Mouse (Mus musculus) heart, adult 2 months (tissue): ENCODE results near the gene Kif19a. TPM values are rescaled to one million over a fixed set of nuclear protein-coding genes. Genes with fewer than 3 reads are reported as not detected.

Experiments
- DNase-seq, 2 experiments: peaks; one replicate each; pipeline ENCODE4 v3.0.0; 2021
- H3K27ac ChIP-seq: fragments of 200-600 bp; 2 replicates; pipeline ENCODE4 v1.8.1; 2022
- H3K27me3 ChIP-seq: fragments of 200-500 bp; 2 replicates; pipeline ENCODE4 v1.6.1; 2012; ENCODE audit warnings: mild to moderate bottlenecking, low read length, inconsistent platforms, mixed read lengths; ENCODE audit not compliant: control insufficient read depth, insufficient read depth
- H3K36me3 ChIP-seq: fragments of 200-500 bp; 2 replicates; pipeline ENCODE4 v1.6.1; 2012; ENCODE audit warnings: low read length, inconsistent platforms; ENCODE audit not compliant: control insufficient read depth, insufficient read depth
- H3K4me1 ChIP-seq: fragments of 200-500 bp; 2 replicates; pipeline ENCODE4 v1.6.1; 2011; ENCODE audit warnings: low read length; ENCODE audit not compliant: control insufficient read depth, insufficient read depth
- H3K4me3 ChIP-seq: fragments of 200-600 bp; 2 replicates; pipeline ENCODE4 v1.8.1; 2022
- H3K79me2 ChIP-seq: fragments of 200-500 bp; replicated peaks from 2 replicates; pipeline ENCODE4 v1.6.1; 2012; ENCODE audit warnings: mild to moderate bottlenecking, inconsistent platforms, low read length, moderate library complexity, mixed read lengths; ENCODE audit not compliant: control insufficient read depth, insufficient read depth
- H3K9ac ChIP-seq: fragments of 200-500 bp; 2 replicates; pipeline ENCODE4 v1.6.1; 2012; ENCODE audit warnings: low read depth, mild to moderate bottlenecking, control low read depth, inconsistent platforms, low read length, mixed read lengths
- CTCF ChIP-seq: fragments of 200-600 bp; IDR thresholded peaks from 2 replicates; pipeline ENCODE4 v1.8.1; 2022; ENCODE audit warnings: antibody characterized with exemption, mild to moderate bottlenecking, moderate library complexity
- EP300 ChIP-seq: fragments of 200-500 bp; IDR thresholded peaks from 2 replicates; pipeline ENCODE4 v1.6.1; 2011; ENCODE audit warnings: low read depth, low read length, control low read depth; ENCODE audit not compliant: insufficient read depth
- POLR2A ChIP-seq: fragments of 200-500 bp; IDR thresholded peaks from 2 replicates; pipeline ENCODE4 v1.6.1; 2011; ENCODE audit warnings: mild to moderate bottlenecking, low read depth, low read length, control low read depth; ENCODE audit not compliant: insufficient read depth
- WGBS: fragments of 180-500 bp; shearing (Covaris S2); methylation state at CpG from one replicate; pipeline ENCODE4 v1.1.7; 2018; 5-methylcytosine and 5-hydroxymethylcytosine counted together
- intact Hi-C: fragments of 180-260 bp; cut with DNase I; formaldehyde crosslinking; loops from one replicate; pipeline ENCODE4 v1.15.1; 2025
- polyA plus RNA-seq: library from polyadenylated mRNA; depleted of rRNA; stranded (reverse); fragments of >200 nt; gene quantifications from 2 replicates; pipeline ENCODE4 v1.2.3, GENCODE M21; 2012
- total RNA-seq, 2 experiments: library from RNA; stranded (reverse); gene quantifications; 2 replicates each; pipeline ENCODE4 v1.2.3; 2021

The Kif19a gene
- total and polyA plus RNA-seq, 3 experiments = 0.18 to 1.2 (median 0.21) TPM

DNA sequence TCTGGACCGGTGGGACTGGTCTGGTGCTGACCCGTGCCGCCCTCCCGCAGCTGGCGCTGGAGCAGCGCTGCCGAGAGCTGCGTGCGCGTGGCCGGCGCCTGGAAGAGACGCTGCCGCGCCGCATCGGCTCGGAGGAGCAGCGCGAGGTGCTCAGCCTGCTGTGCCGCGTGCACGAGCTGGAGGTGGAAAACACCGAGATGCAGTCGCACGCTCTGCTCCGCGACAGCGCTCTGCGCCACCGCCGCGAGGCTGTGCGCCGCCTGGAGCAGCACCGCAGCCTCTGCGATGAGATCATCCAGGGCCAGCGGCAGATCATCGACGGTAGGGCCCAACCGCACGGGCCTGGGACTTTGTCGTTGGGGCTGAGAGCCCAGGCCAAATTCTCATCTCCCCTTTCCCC lies 21.1 kb downstream of the Kif19a start:
- intact Hi-C loops = loop anchor here (5.0 kb wide), 1 partner anchor 109 kb away; the partner anchor contains the start of gene Ttyh2
- DNase-seq = no peak
- Histone ChIP-seq H3K36me3 (no peaks in the 10 kb centered on the region), H3K27ac (no peak overlapping the region), H3K79me2 (no peaks in the 10 kb centered on the region), H3K4me1 (0 out of 2 replicates have a peak, but pooled peaks cover 1% of the 10 kb centered on the region), H3K27me3 (peaks cover 10% of the 10 kb centered on the region), H3K9ac (no peak overlapping the region), H3K4me3 (no peak overlapping the region)
- 4% methylated on average over 43 of the region's 43 CpGs for WGBS
- no peak for TF ChIP-seq POLR2A
- no peak for TF ChIP-seq EP300
- no peak for TF ChIP-seq CTCF

DNA sequence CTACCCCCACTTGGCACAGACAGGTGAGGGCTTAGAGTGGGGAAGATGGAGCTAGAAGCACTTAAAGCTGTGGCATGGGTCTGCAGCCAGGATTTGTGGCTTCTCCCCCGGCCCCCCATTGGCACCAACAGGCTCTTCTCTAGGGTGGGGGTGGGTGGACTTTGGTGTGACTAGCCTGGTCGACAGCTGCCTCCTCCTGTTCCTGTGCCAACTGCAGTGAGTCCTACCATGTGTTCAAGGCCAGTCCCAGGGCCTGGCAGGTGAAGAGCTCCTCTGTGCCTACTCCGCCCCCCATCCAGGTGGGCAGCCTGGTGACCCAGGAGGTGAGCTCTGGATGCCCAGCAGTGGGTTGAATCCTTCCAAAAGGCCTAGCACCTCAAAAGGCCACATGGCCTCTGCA lies 22.4 kb downstream of the Kif19a start:
- Histone ChIP-seq H3K27me3 (peaks cover 18% of the 10 kb centered on the region), H3K36me3 (no peaks in the 10 kb centered on the region), H3K4me3 (no peak overlapping the region), H3K9ac (no peak overlapping the region), H3K4me1 (0 out of 2 replicates have a peak, but pooled peaks cover 1% of the 10 kb centered on the region), H3K27ac (no peak overlapping the region), H3K79me2 (no peaks in the 10 kb centered on the region)
- WGBS = 88% methylated on average over 3 of the region's 3 CpGs
- no peak for TF ChIP-seq EP300
- no peak for TF ChIP-seq POLR2A
- no peak for TF ChIP-seq CTCF
- no peak for DNase-seq
- intact Hi-C loops = loop anchor here (5.0 kb wide), 1 partner anchor 110 kb away; the partner anchor contains the start of gene Ttyh2

DNA sequence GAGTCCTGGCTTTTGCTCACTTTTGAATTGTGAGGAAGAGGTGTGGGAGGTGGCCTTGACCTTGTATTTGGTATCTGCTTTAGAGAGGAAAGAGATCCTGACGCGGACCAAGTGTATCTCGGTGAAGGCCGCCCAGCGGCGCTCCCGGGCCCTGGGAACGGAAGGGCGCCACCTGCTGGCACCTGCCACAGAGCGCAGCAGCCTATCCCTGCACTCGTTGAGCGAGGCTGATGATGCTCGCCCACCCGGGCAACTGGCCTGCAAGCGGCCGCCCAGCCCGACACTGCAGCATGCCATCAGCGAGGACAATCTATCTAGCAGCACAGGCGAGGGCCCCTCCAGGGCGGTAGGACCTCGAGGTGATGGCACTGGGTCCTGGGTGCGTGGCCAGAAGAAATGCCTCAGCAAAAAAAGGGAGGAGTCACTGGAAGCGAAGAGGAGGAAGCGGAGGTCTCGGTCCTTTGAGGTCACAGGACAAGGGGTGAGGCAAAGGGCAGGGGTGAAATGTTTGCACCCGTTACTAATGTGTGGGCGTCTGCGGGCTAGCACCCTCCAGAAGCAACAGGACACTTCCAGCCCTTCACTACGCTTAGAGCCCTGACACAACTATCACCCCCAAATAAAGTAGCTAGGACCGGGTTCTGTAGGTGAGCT lies 24.0 kb downstream of the Kif19a start:
- Histone ChIP-seq H3K9ac (no peak overlapping the region), H3K27me3 (peaks cover 18% of the 10 kb centered on the region), H3K79me2 (no peaks in the 10 kb centered on the region), H3K36me3 (no peaks in the 10 kb centered on the region), H3K4me1 (0 out of 2 replicates have a peak, but pooled peaks cover 1% of the 10 kb centered on the region), H3K4me3 (no peak overlapping the region), H3K27ac (no peak overlapping the region)
- intact Hi-C loops = loop anchor here (1.0 to 5.0 kb wide), 2 partner anchors 44 to 112 kb away; partner anchors contain the start of gene Ttyh2
- DNase-seq = peak; percentile 81 to 89
- WGBS = 11% methylated on average over 30 of the region's 30 CpGs
- TF ChIP-seq CTCF (no peak; the same call in 1 of the 2 replicates), EP300 (no peak), POLR2A (no peak)

DNA sequence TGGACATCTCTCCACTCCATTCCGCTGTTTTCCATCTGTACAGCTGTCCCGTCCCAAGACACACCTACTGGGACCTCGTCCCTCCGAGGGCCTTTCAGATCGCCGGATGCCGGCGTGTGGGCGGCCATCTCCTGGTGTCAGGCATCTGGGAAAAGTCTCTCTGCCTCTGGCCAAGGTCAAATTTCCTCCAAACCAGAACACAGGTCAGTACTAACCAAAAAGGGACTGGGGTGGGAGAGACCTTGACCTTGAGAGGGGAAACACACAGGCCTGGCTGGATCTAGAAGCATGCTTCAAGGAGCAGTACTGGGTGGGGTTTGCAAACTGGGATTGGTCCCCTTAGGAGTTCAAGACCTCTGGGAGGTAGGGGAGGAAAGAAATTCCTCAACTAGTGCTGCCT lies 24.5 kb downstream of the Kif19a start:
- no peak overlapping the region for H3K27ac ChIP-seq
- TF ChIP-seq EP300 = no peak
- no peak for TF ChIP-seq CTCF
- no peak for TF ChIP-seq POLR2A
- 0 out of 2 replicates have a peak, but pooled peaks cover 1% of the 10 kb centered on the region for H3K4me1 ChIP-seq
- 24% methylated on average over 9 of the region's 9 CpGs for WGBS
- no peaks in the 10 kb centered on the region for H3K36me3 ChIP-seq
- no peak overlapping the region for H3K4me3 ChIP-seq
- H3K9ac ChIP-seq = no peak overlapping the region
- DNase-seq = no peak
- H3K79me2 ChIP-seq = no peaks in the 10 kb centered on the region
- H3K27me3 ChIP-seq = peaks cover 18% of the 10 kb centered on the region
- intact Hi-C loops = loop anchor here (1.0 to 5.0 kb wide), 2 partner anchors 44 to 112 kb away; partner anchors contain the start of gene Ttyh2

DNA sequence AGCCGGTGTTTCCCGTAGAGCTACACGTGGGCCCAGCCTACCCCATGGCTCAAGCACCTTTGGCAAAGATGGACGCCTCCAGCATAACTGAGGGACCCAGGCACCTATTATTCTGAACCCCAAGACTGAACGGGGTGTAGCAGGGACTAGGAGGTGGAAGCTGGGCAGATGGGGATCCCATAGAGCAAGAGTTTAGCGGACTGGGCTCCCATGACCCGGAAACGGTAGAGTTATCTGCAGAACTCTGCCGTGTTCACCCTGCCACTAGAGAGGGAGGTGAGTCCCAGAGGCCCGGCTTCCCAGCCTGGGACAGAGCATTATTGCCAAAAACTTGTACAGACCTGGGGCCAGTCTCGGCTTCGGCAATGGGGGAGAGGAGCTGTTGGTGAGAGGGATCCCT lies 25.0 kb downstream of the Kif19a start:
- peaks cover 18% of the 10 kb centered on the region for H3K27me3 ChIP-seq
- 0 out of 2 replicates have a peak, but pooled peaks cover 1% of the 10 kb centered on the region for H3K4me1 ChIP-seq
- H3K79me2 ChIP-seq = no peaks in the 10 kb centered on the region
- H3K36me3 ChIP-seq = no peaks in the 10 kb centered on the region
- WGBS = 75% methylated on average over 12 of the region's 12 CpGs
- TF ChIP-seq POLR2A = no peak
- TF ChIP-seq CTCF = no peak
- no peak for TF ChIP-seq EP300
- no peak overlapping the region for H3K27ac ChIP-seq
- no peak overlapping the region for H3K4me3 ChIP-seq
- no peak overlapping the region for H3K9ac ChIP-seq
- intact Hi-C loops = no loop called here
- DNase-seq = no peak

DNA sequence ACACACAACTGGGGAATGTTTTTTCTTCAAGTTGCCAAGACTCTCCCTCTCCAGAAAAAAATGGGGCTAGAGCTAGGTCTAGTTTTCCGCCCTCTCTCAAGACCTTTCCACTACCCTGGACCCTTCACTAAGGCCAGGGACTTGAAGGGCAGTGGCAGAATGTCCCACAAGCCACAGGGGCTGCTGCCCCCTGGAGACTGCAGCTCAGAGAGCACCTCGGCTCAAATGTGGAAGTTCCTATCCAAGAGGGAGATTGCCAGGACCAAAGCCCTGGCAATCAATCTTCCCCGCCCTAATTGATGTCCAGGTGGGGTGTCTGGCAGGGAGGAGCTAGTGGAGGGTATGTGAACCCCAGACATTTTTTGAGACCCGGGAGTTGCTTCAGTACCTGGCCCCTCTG lies 25.7 kb downstream of the Kif19a start:
- H3K9ac ChIP-seq = no peak overlapping the region
- 53% methylated on average over 4 of the region's 4 CpGs for WGBS
- intact Hi-C loops = no loop called here
- H3K4me3 ChIP-seq = no peak overlapping the region
- no peak overlapping the region for H3K27ac ChIP-seq
- no peak for DNase-seq
- 0 out of 2 replicates have a peak, but pooled peaks cover 1% of the 10 kb centered on the region for H3K4me1 ChIP-seq
- no peaks in the 10 kb centered on the region for H3K79me2 ChIP-seq
- no peaks in the 10 kb centered on the region for H3K36me3 ChIP-seq
- TF ChIP-seq POLR2A = no peak
- peak; percentile 28 for TF ChIP-seq CTCF
- no peak for TF ChIP-seq EP300
- peaks cover 16% of the 10 kb centered on the region for H3K27me3 ChIP-seq
